Mouse (Mus musculus): ENCODE measurements around the gene Arpp21. TPM values are rescaled to one million over a fixed set of nuclear protein-coding genes. Genes with fewer than 3 reads are reported as not detected.

Arpp21 gene
- polyA plus RNA-seq, 1 experiment from 2014 or later = 3.2 TPM

- Histone ChIP-seq H3K27ac (no peak overlapping the region), H3K4me2 (no peak overlapping the region), H3K36me3 (no peaks in the 10 kb centered on the region), H3K9me3 (replicated peaks) (no peaks in the 10 kb centered on the region), H3K4me3 (no peak overlapping the region), H3K9ac (no peak overlapping the region), H3K27me3 (no peaks in the 10 kb centered on the region), H3K4me1 (replicated peaks) (no peaks in the 10 kb centered on the region)
- 67% methylated on average over 4 of the region's 4 CpGs for WGBS
- no peak for ATAC-seq (replicated peaks; ENCODE audit: insufficient number of reproducible peaks, insufficient read depth, low FRiP score, low read depth)
These were observed 14.0 kb upstream of the Arpp21 start for GRCm38 (mm10) chr9:112249753-112250152.

GRCm38 (mm10) chr9:112247183-112247582 lies 11.4 kb upstream of the Arpp21 start:
- ATAC-seq (replicated peaks; ENCODE audit: insufficient number of reproducible peaks, insufficient read depth, low FRiP score, low read depth) = no peak
- Histone ChIP-seq H3K27me3 (no peaks in the 10 kb centered on the region), H3K9ac (no peak overlapping the region), H3K36me3 (no peaks in the 10 kb centered on the region), H3K4me3 (no peak overlapping the region), H3K4me1 (replicated peaks) (no peaks in the 10 kb centered on the region), H3K9me3 (replicated peaks) (no peaks in the 10 kb centered on the region), H3K4me2 (no peak overlapping the region), H3K27ac (no peak overlapping the region)
- WGBS = 64% methylated on average over 2 of the region's 2 CpGs

- Histone ChIP-seq H3K4me2 (no peak overlapping the region), H3K9me3 (replicated peaks) (no peaks in the 10 kb centered on the region), H3K36me3 (no peaks in the 10 kb centered on the region), H3K4me1 (replicated peaks) (peaks cover 15% of the 10 kb centered on the region), H3K27ac (no peak overlapping the region), H3K4me3 (no peak overlapping the region), H3K9ac (no peak overlapping the region), H3K27me3 (peaks cover 35% of the 10 kb centered on the region)
- ATAC-seq (replicated peaks; ENCODE audit: insufficient number of reproducible peaks, insufficient read depth, low FRiP score, low read depth) = no peak
- 80% methylated on average over 9 of the region's 9 CpGs for WGBS
These were observed 2.4 kb upstream of the Arpp21 start for GRCm38 (mm10) chr9:112238168-112238567.

GRCm38 (mm10) chr9:112236551-112236950 lies 813 bp upstream of the Arpp21 start:
- Histone ChIP-seq H3K9me3 (replicated peaks) (no peaks in the 10 kb centered on the region), H3K36me3 (no peaks in the 10 kb centered on the region), H3K4me3 (no peak overlapping the region), H3K27me3 (peaks cover 50% of the 10 kb centered on the region), H3K4me1 (replicated peaks) (peaks cover 15% of the 10 kb centered on the region), H3K27ac (no peak overlapping the region), H3K4me2 (no peak overlapping the region), H3K9ac (no peak overlapping the region)
- ATAC-seq (replicated peaks; ENCODE audit: insufficient number of reproducible peaks, insufficient read depth, low FRiP score, low read depth) = no peak
- 77% methylated on average over 8 of the region's 8 CpGs for WGBS

GRCm38 (mm10) chr9:112235041-112235695 lies 570 bp downstream of the Arpp21 start:
- no peak overlapping the region for H3K27ac ChIP-seq
- under 1% methylated on average over 44 of the region's 44 CpGs for WGBS
- no peaks in the 10 kb centered on the region for H3K9me3 ChIP-seq (replicated peaks)
- peaks cover 15% of the 10 kb centered on the region for H3K4me1 ChIP-seq (replicated peaks)
- H3K4me3 ChIP-seq = peak overlapping the region; percentile 49
- H3K9ac ChIP-seq = peak overlapping the region; percentile 4; the same call in 1 of the 2 replicates
- ATAC-seq (replicated peaks; ENCODE audit: insufficient number of reproducible peaks, insufficient read depth, low FRiP score, low read depth) = peak; percentile 73
- H3K36me3 ChIP-seq = no peaks in the 10 kb centered on the region
- H3K27me3 ChIP-seq = peaks cover 53% of the 10 kb centered on the region
- peak overlapping the region; percentile 93 for H3K4me2 ChIP-seq

GRCm38 (mm10) chr9:112234505-112235024 lies 1.2 kb downstream of the Arpp21 start:
- Histone ChIP-seq H3K4me1 (replicated peaks) (peaks cover 15% of the 10 kb centered on the region), H3K4me2 (peak overlapping the region; percentile 93), H3K9ac (peak overlapping the region; percentile 4; the same call in 1 of the 2 replicates), H3K27ac (no peak overlapping the region), H3K4me3 (peak overlapping the region; percentile 49), H3K27me3 (peaks cover 53% of the 10 kb centered on the region), H3K36me3 (no peaks in the 10 kb centered on the region), H3K9me3 (replicated peaks) (no peaks in the 10 kb centered on the region)
- WGBS = 1% methylated on average over 24 of the region's 24 CpGs
- peak; percentile 27; the same call in 1 of the 2 replicates for ATAC-seq (replicated peaks; ENCODE audit: insufficient number of reproducible peaks, insufficient read depth, low FRiP score, low read depth)

- H3K4me1 ChIP-seq (replicated peaks) = peaks cover 15% of the 10 kb centered on the region
- H3K36me3 ChIP-seq = no peaks in the 10 kb centered on the region
- no peak for ATAC-seq (replicated peaks; ENCODE audit: insufficient number of reproducible peaks, insufficient read depth, low FRiP score, low read depth)
- peak overlapping the region; percentile 93 for H3K4me2 ChIP-seq
- no peaks in the 10 kb centered on the region for H3K9me3 ChIP-seq (replicated peaks)
- H3K4me3 ChIP-seq = peak overlapping the region; percentile 49
- peaks cover 53% of the 10 kb centered on the region for H3K27me3 ChIP-seq
- H3K27ac ChIP-seq = no peak overlapping the region
- peak overlapping the region; percentile 4; the same call in 1 of the 2 replicates for H3K9ac ChIP-seq
- 23% methylated on average over 12 of the region's 12 CpGs for WGBS
These were observed 1.8 kb downstream of the Arpp21 start for GRCm38 (mm10) chr9:112233822-112234504.

GRCm38 (mm10) chr9:112233378-112233777 lies 2.4 kb downstream of the Arpp21 start:
- H3K4me3 ChIP-seq = no peak overlapping the region; the same call in 1 of the 2 replicates
- H3K27ac ChIP-seq = no peak overlapping the region
- H3K36me3 ChIP-seq = no peaks in the 10 kb centered on the region
- H3K9ac ChIP-seq = no peak overlapping the region
- 64% methylated on average over 6 of the region's 6 CpGs for WGBS
- peaks cover 15% of the 10 kb centered on the region for H3K4me1 ChIP-seq (replicated peaks)
- peaks cover 53% of the 10 kb centered on the region for H3K27me3 ChIP-seq
- ATAC-seq (replicated peaks; ENCODE audit: insufficient number of reproducible peaks, insufficient read depth, low FRiP score, low read depth) = no peak
- H3K9me3 ChIP-seq (replicated peaks) = no peaks in the 10 kb centered on the region
- no peak overlapping the region for H3K4me2 ChIP-seq

- WGBS = 67% methylated on average over 8 of the region's 8 CpGs
- Histone ChIP-seq H3K4me2 (no peak overlapping the region), H3K27me3 (peaks cover 53% of the 10 kb centered on the region), H3K4me1 (replicated peaks) (peaks cover 19% of the 10 kb centered on the region), H3K4me3 (no peak overlapping the region), H3K9me3 (replicated peaks) (no peaks in the 10 kb centered on the region), H3K9ac (no peak overlapping the region), H3K27ac (no peak overlapping the region), H3K36me3 (no peaks in the 10 kb centered on the region)
- ATAC-seq (replicated peaks; ENCODE audit: insufficient number of reproducible peaks, insufficient read depth, low FRiP score, low read depth) = no peak
These were observed 3.7 kb downstream of the Arpp21 start for GRCm38 (mm10) chr9:112231935-112232575.

GRCm38 (mm10) chr9:112231383-112231782 lies 4.4 kb downstream of the Arpp21 start:
- Histone ChIP-seq H3K9ac (no peak overlapping the region), H3K36me3 (no peaks in the 10 kb centered on the region), H3K4me2 (no peak overlapping the region), H3K27me3 (peaks cover 47% of the 10 kb centered on the region), H3K9me3 (replicated peaks) (no peaks in the 10 kb centered on the region), H3K27ac (no peak overlapping the region), H3K4me1 (replicated peaks) (peaks cover 21% of the 10 kb centered on the region), H3K4me3 (no peak overlapping the region)
- 74% methylated on average over 5 of the region's 5 CpGs for WGBS
- ATAC-seq (replicated peaks; ENCODE audit: insufficient number of reproducible peaks, insufficient read depth, low FRiP score, low read depth) = no peak

- 71% methylated on average over 4 of the region's 4 CpGs for WGBS
- no peak overlapping the region for H3K4me2 ChIP-seq
These were observed 4.9 kb downstream of the Arpp21 start for GRCm38 (mm10) chr9:112230716-112231361.

More at GRCm38 (mm10) chr9:112230716-112231361, 4.9 kb downstream of the Arpp21 start:
- no peak for ATAC-seq (replicated peaks; ENCODE audit: insufficient number of reproducible peaks, insufficient read depth, low FRiP score, low read depth)
- Histone ChIP-seq H3K27ac (no peak overlapping the region), H3K9me3 (replicated peaks) (no peaks in the 10 kb centered on the region), H3K27me3 (peaks cover 43% of the 10 kb centered on the region), H3K9ac (no peak overlapping the region), H3K4me1 (replicated peaks) (peaks cover 21% of the 10 kb centered on the region), H3K4me3 (no peak overlapping the region), H3K36me3 (no peaks in the 10 kb centered on the region)

Measured in heart, embryonic 15.5 days (tissue).